Mouse (Mus musculus): ENCODE measurements at regions not wholly inside any gene's neighbourhood (a gene's known extent, or its start where the extent isn't known, plus 50 kb on each side); places are given as distances from the start of the nearest gene placed in this dataset.

DNA sequence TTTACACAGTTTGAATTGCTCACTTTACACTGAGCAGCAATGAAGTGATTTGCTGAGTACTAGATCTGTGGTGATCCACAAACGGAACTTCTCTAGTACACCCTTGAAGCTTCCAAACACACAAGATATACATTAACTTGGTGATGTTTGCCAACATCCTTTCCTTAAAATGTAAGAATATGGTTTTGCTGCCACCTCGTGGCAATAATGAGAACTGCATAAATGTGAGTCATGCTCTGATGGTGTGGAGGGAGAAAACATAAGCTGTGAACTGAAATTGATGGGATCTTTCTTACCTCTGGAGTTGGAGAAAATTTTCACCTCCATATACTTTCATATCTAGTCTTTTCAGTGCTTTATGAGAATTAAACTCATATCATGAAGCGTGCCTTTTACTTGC is 51.6 kb downstream of the Bex3 start:
- 9% methylated on average over 3 of the region's 3 CpGs for WGBS
- no peak overlapping the region for H3K4me3 ChIP-seq (ENCODE audit: low read depth, low read length)
- no peak for ATAC-seq (ENCODE audit: insufficient number of reproducible peaks, low FRiP score, low TSS enrichment, low read depth)
- no peaks in the 10 kb centered on the region for H3K9me3 ChIP-seq (ENCODE audit: control insufficient read depth, low read length)
- no peak overlapping the region for H3K4me2 ChIP-seq (ENCODE audit: low read depth, severe bottlenecking)
- H3K27me3 ChIP-seq (ENCODE audit: control insufficient read depth, insufficient read depth, low read length) = no peaks in the 10 kb centered on the region
- H3K9ac ChIP-seq (ENCODE audit: low read length) = no peak overlapping the region
- DNase-seq (ENCODE audit: low spot score) = peak; percentile 72
- no peak overlapping the region for H3K27ac ChIP-seq (replicated peaks; ENCODE audit: low read depth, low read length)
- no peaks in the 10 kb centered on the region for H3K36me3 ChIP-seq (ENCODE audit: control insufficient read depth, insufficient read depth, low read length)
- H3K4me1 ChIP-seq (ENCODE audit: control insufficient read depth, insufficient read depth, low read length) = no peaks in the 10 kb centered on the region

DNA sequence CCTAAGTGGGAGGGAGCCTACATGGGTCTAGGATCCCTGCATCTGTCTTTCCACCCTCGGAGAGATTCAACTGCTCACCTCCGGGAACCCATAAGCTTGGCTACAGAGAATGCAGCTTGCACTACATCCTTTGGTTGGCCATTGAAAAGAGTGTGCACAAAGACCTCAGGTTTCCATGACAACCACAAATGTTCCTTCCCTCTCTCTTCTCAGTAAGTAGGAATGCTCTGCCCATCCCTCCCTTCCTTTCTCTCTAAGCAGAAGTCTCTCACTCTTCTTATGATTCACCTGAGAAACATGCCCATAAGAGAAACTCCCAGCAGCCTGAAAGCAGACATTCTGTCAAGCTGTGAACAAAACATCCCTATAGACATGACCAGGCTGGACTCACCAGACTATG is 95.8 kb downstream of the Bex3 start:
- DNase-seq (ENCODE audit: low spot score) = no peak
- no peaks in the 10 kb centered on the region for H3K9me3 ChIP-seq (ENCODE audit: control insufficient read depth, low read length)
- H3K36me3 ChIP-seq (ENCODE audit: control insufficient read depth, insufficient read depth, low read length) = no peaks in the 10 kb centered on the region
- H3K9ac ChIP-seq (ENCODE audit: low read length) = no peak overlapping the region
- no peak overlapping the region for H3K4me3 ChIP-seq (ENCODE audit: low read depth, low read length)
- H3K4me1 ChIP-seq (ENCODE audit: control insufficient read depth, insufficient read depth, low read length) = no peaks in the 10 kb centered on the region
- no peak overlapping the region for H3K27ac ChIP-seq (replicated peaks; ENCODE audit: low read depth, low read length)
- no peaks in the 10 kb centered on the region for H3K27me3 ChIP-seq (ENCODE audit: control insufficient read depth, insufficient read depth, low read length)
- H3K4me2 ChIP-seq (ENCODE audit: low read depth, severe bottlenecking) = no peak overlapping the region
- 88% methylated on average over 2 of the region's 2 CpGs for WGBS
- ATAC-seq (ENCODE audit: insufficient number of reproducible peaks, low FRiP score, low TSS enrichment, low read depth) = no peak

Data from limb, embryonic 11.5 days (tissue).